Mouse (Mus musculus) small intestine, adult 2 months (tissue): ENCODE measurements around the gene Hfe2. TPM values are rescaled to one million over a fixed set of nuclear protein-coding genes. Genes with fewer than 3 reads are reported as not detected.
A peak's percentile ranks its signal among the peaks of the same experiment; 100 is the strongest.

Experiments
- H3K27ac ChIP-seq: fragments of 200-500 bp; 2 replicates; pipeline ENCODE4 v1.5.1; 2012; ENCODE audit warnings: low read depth, low read length, control low read depth, inconsistent platforms; ENCODE audit not compliant: insufficient read depth
- H3K27me3 ChIP-seq: fragments of 200-500 bp; 2 replicates; pipeline ENCODE4 v1.6.1; 2012; ENCODE audit warnings: mild to moderate bottlenecking, moderate library complexity, low read length, inconsistent platforms; ENCODE audit not compliant: control insufficient read depth, insufficient read depth
- H3K36me3 ChIP-seq: fragments of 200-500 bp; 2 replicates; pipeline ENCODE4 v1.6.1; 2012; ENCODE audit warnings: mild to moderate bottlenecking, low read length, control low read depth, inconsistent platforms; ENCODE audit not compliant: control insufficient read depth, insufficient read depth
- H3K4me1 ChIP-seq: fragments of 200-500 bp; 2 replicates; pipeline ENCODE4 v1.6.1; 2012; ENCODE audit warnings: low read length, inconsistent platforms, mixed read lengths; ENCODE audit not compliant: control insufficient read depth, insufficient read depth, insufficient read length
- H3K4me3 ChIP-seq: fragments of 200-500 bp; 2 replicates; pipeline ENCODE4 v1.5.1; 2012; ENCODE audit warnings: low read depth, mild to moderate bottlenecking, control low read depth, inconsistent platforms, low read length, moderate library complexity
- CTCF ChIP-seq: fragments of 200-500 bp; IDR thresholded peaks from 2 replicates; pipeline ENCODE4 v1.5.1; 2012; ENCODE audit warnings: low read depth, mild to moderate bottlenecking, control low read depth, inconsistent platforms, low read length, moderate library complexity, mixed read lengths; ENCODE audit not compliant: insufficient replicate concordance, insufficient read length; ENCODE audit errors: extremely low read depth
- POLR2A ChIP-seq: fragments of 200-500 bp; IDR thresholded peaks from 2 replicates; pipeline ENCODE4 v1.6.1; 2012; ENCODE audit warnings: low read depth, mild to moderate bottlenecking, control low read depth, inconsistent platforms, low read length, moderate library complexity
- WGBS: fragments of 180-500 bp; shearing (Covaris S2); methylation state at CpG from one replicate; pipeline ENCODE4 v1.1.7; 2018; 5-methylcytosine and 5-hydroxymethylcytosine counted together
- polyA plus RNA-seq: library from polyadenylated mRNA; depleted of rRNA; stranded (reverse); fragments of >200 nt; gene quantifications from 2 replicates; pipeline ENCODE4 v1.2.3, GENCODE M21; 2012

The Hfe2 gene
- polyA plus RNA-seq, 1 experiment, result not detected

- Histone ChIP-seq H3K27me3 (no peaks in the 10 kb centered on the region), H3K4me1 (peaks cover 5% of the 10 kb centered on the region), H3K36me3 (no peaks in the 10 kb centered on the region), H3K27ac (peak overlapping the region; percentile 75), H3K4me3 (peak overlapping the region; percentile 72)
- under 1% methylated on average over 36 of the region's 36 CpGs for WGBS
- TF ChIP-seq POLR2A (no peak), CTCF (no peak)
Observed at GRCm38 (mm10) chr3:96499481-96500288, 25.3 kb upstream of the Hfe2 start.

- Histone ChIP-seq H3K27me3 (no peaks in the 10 kb centered on the region), H3K27ac (peak overlapping the region; percentile 96), H3K4me1 (peaks cover 5% of the 10 kb centered on the region), H3K36me3 (no peaks in the 10 kb centered on the region), H3K4me3 (peak overlapping the region; percentile 72)
- under 1% methylated on average over 17 of the region's 17 CpGs for WGBS
- TF ChIP-seq CTCF (no peak), POLR2A (0 out of 2 replicates have a peak, but pooled peaks have one; percentile 32)
Observed at GRCm38 (mm10) chr3:96500289-96500621, 24.7 kb upstream of the Hfe2 start.

GRCm38 (mm10) chr3:96500691-96501265, 24.2 kb upstream of the Hfe2 start:
- H3K4me1 ChIP-seq, result peaks cover 5% of the 10 kb centered on the region
- TF ChIP-seq POLR2A, result no peak
- no peak for TF ChIP-seq CTCF
- under 1% methylated on average over 19 of the region's 19 CpGs for WGBS
- no peaks in the 10 kb centered on the region for H3K27me3 ChIP-seq
- peak overlapping the region; percentile 96 for H3K27ac ChIP-seq
- H3K4me3 ChIP-seq, result peak overlapping the region; percentile 72
- no peaks in the 10 kb centered on the region for H3K36me3 ChIP-seq

- Histone ChIP-seq H3K36me3 (no peaks in the 10 kb centered on the region), H3K4me1 (peaks cover 5% of the 10 kb centered on the region), H3K4me3 (peak overlapping the region; percentile 73), H3K27me3 (no peaks in the 10 kb centered on the region), H3K27ac (peak overlapping the region; percentile 80)
- WGBS, result under 1% methylated on average over 32 of the region's 32 CpGs
- TF ChIP-seq POLR2A (no peak), CTCF (no peak)
Observed at GRCm38 (mm10) chr3:96501391-96502115, 23.4 kb upstream of the Hfe2 start.

GRCm38 (mm10) chr3:96502181-96503082, 22.5 kb upstream of the Hfe2 start:
- TF ChIP-seq POLR2A (no peak), CTCF (no peak)
- 0% methylated on average over 19 of the region's 19 CpGs for WGBS
- no peaks in the 10 kb centered on the region for H3K36me3 ChIP-seq
- H3K27ac ChIP-seq, result peak overlapping the region; percentile 80
- H3K4me1 ChIP-seq, result 0 out of 2 replicates have a peak, but pooled peaks cover 3% of the 10 kb centered on the region
- H3K27me3 ChIP-seq, result no peaks in the 10 kb centered on the region
- H3K4me3 ChIP-seq, result peak overlapping the region; percentile 73

- H3K4me1 ChIP-seq, result 0 out of 2 replicates have a peak, but pooled peaks cover 3% of the 10 kb centered on the region
- peak overlapping the region; percentile 57; the same call in 1 of the 2 replicates for H3K4me3 ChIP-seq
- H3K36me3 ChIP-seq, result no peaks in the 10 kb centered on the region
- under 1% methylated on average over 7 of the region's 7 CpGs for WGBS
- H3K27ac ChIP-seq, result no peak overlapping the region
- H3K27me3 ChIP-seq, result no peaks in the 10 kb centered on the region
- peak; percentile 79; the same call in 1 of the 2 replicates for TF ChIP-seq CTCF
- TF ChIP-seq POLR2A, result no peak
Observed at GRCm38 (mm10) chr3:96503083-96503450, 21.9 kb upstream of the Hfe2 start.
